Mouse (Mus musculus) myocyte (in vitro differentiated cells): ENCODE data around the gene Spock1. TPM values are rescaled to one million over a fixed set of nuclear protein-coding genes. Genes with fewer than 3 reads are reported as not detected.

Experiments used
- H3K27me3 ChIP-seq: one replicate; pipeline ENCODE4 v1.6.1; 2011; ENCODE audit not compliant: control insufficient read depth, insufficient read depth, insufficient read length
- H3K36me3 ChIP-seq: one replicate; pipeline ENCODE4 v1.6.1; 2011; ENCODE audit not compliant: control insufficient read depth, insufficient read depth
- H3K4me2 ChIP-seq: one replicate; pipeline ENCODE4 v1.6.1; 2011; ENCODE audit warnings: low read depth, control low read depth
- H3K4me3 ChIP-seq: one replicate; pipeline ENCODE4 v1.5.1; 2011; ENCODE audit warnings: mild to moderate bottlenecking, control low read depth, moderate library complexity
- H3K79me2 ChIP-seq: one replicate; pipeline ENCODE4 v1.6.1; 2011; ENCODE audit not compliant: control insufficient read depth, insufficient read depth
- H3ac ChIP-seq: one replicate; pipeline ENCODE4 v1.6.1; 2011; ENCODE audit not compliant: control insufficient read depth, insufficient read length
- CEBPB ChIP-seq: IDR thresholded peaks from 2 replicates; pipeline ENCODE4 v1.6.1; 2011; ENCODE audit warnings: mild to moderate bottlenecking, moderate library complexity; ENCODE audit not compliant: poor library complexity, insufficient read depth, severe bottlenecking
- E2F4 ChIP-seq: IDR thresholded peaks from one replicate; pipeline ENCODE4 v1.6.1; 2011; ENCODE audit warnings: mild to moderate bottlenecking, control low read depth, moderate library complexity; ENCODE audit not compliant: insufficient read depth
- MAX ChIP-seq: IDR thresholded peaks from one replicate; pipeline ENCODE4 v1.6.1; 2011; ENCODE audit warnings: low read depth, mild to moderate bottlenecking, control low read depth
- MYOD1 ChIP-seq, 3 experiments: IDR thresholded peaks; one replicate each; pipeline ENCODE4 v1.6.1; 2011; ENCODE audit warnings: control low read depth in 2 of 3, low read depth in 2 of 3, mild to moderate bottlenecking in 2 of 3, moderate library complexity in 1 of 3; ENCODE audit not compliant: insufficient read length in 2 of 3, control insufficient read depth in 1 of 3
- MYOG ChIP-seq, 3 experiments: IDR thresholded peaks; one replicate each; pipeline ENCODE4 v1.6.1; 2011; ENCODE audit warnings: control low read depth in 2 of 3, low read depth in 2 of 3, mild to moderate bottlenecking in 2 of 3; ENCODE audit not compliant: insufficient read length in 2 of 3, control insufficient read depth in 1 of 3, insufficient read depth in 1 of 3
- POLR2A ChIP-seq: IDR thresholded peaks from one replicate; pipeline ENCODE4 v1.6.1; 2011; ENCODE audit warnings: low read depth, mild to moderate bottlenecking, control low read depth, moderate library complexity; ENCODE audit not compliant: insufficient read length
- POLR2AphosphoS2 ChIP-seq: IDR thresholded peaks from one replicate; pipeline ENCODE4 v1.6.1; 2011; ENCODE audit warnings: low read depth, control low read depth; ENCODE audit not compliant: insufficient read length
- REST ChIP-seq: IDR thresholded peaks from one replicate; pipeline ENCODE4 v1.6.1; 2011; ENCODE audit warnings: mild to moderate bottlenecking, control low read depth, moderate library complexity; ENCODE audit not compliant: insufficient read depth, insufficient read length
- SRF ChIP-seq: IDR thresholded peaks from one replicate; pipeline ENCODE4 v1.6.1; 2011; ENCODE audit warnings: low read depth; ENCODE audit not compliant: control insufficient read depth, insufficient read length
- TCF12 ChIP-seq: IDR thresholded peaks from one replicate; pipeline ENCODE4 v1.6.1; 2011; ENCODE audit warnings: mild to moderate bottlenecking, control low read depth; ENCODE audit not compliant: poor library complexity, insufficient read depth, severe bottlenecking
- TCF3 ChIP-seq: IDR thresholded peaks from one replicate; pipeline ENCODE4 v1.6.1; 2011; ENCODE audit warnings: low read depth, control low read depth; ENCODE audit not compliant: insufficient read length
- USF1 ChIP-seq: IDR thresholded peaks from one replicate; pipeline ENCODE4 v1.6.1; 2011; ENCODE audit warnings: low read depth, mild to moderate bottlenecking, control low read depth, moderate library complexity
- polyA plus RNA-seq: library from polyadenylated mRNA; unstranded; fragments of >200 nt; fragmentation: generic; extraction: Trizol; gene quantifications from one replicate; pipeline ENCODE4 v1.2.1, GENCODE M21; 2012; ENCODE audit warnings: missing spikeins

Gene Spock1
- polyA plus RNA-seq, 1 experiment = 0.19 TPM

- Histone ChIP-seq H3K27me3 (no peaks in the 10 kb centered on the region), H3K4me3 (no peak overlapping the region), H3K79me2 (no peaks in the 10 kb centered on the region), H3K4me2 (no peak overlapping the region), H3ac (no peak overlapping the region), H3K36me3 (no peaks in the 10 kb centered on the region)
- TF ChIP-seq E2F4 (no peak), TCF3 (no peak), MYOG (IDR thresholded peaks at IDR 0.05; ENCODE audit: control insufficient read depth in 1 of 3, insufficient read depth in 1 of 3, insufficient read length in 2 of 3, low read depth in 2 of 3) (no peak), REST (no peak), MAX (no peak), SRF (no peak), POLR2AphosphoS2 (no peak), CEBPB (no peak), POLR2A (no peak), TCF12 (no peak), MYOD1 (IDR thresholded peaks at IDR 0.05; ENCODE audit: control insufficient read depth in 1 of 3, insufficient read length in 2 of 3, low read depth in 2 of 3) (no peak), USF1 (no peak)
These were observed 55.0 kb downstream of the Spock1 start for GRCm38 (mm10) chr13:57853156-57853555.

- H3K4me2 ChIP-seq = no peak overlapping the region
- no peak overlapping the region for H3K4me3 ChIP-seq
- H3K36me3 ChIP-seq = no peaks in the 10 kb centered on the region
- TF ChIP-seq POLR2A = no peak
- no peak for TF ChIP-seq TCF3
- no peak for TF ChIP-seq MYOD1 (IDR thresholded peaks at IDR 0.05; ENCODE audit: control insufficient read depth in 1 of 3, insufficient read length in 2 of 3, low read depth in 2 of 3)
- TF ChIP-seq MYOG (IDR thresholded peaks at IDR 0.05; ENCODE audit: control insufficient read depth in 1 of 3, insufficient read depth in 1 of 3, insufficient read length in 2 of 3, low read depth in 2 of 3) = no peak
- no peak for TF ChIP-seq POLR2AphosphoS2
- no peak for TF ChIP-seq E2F4
- TF ChIP-seq USF1 = no peak
- TF ChIP-seq CEBPB = no peak
- no peak for TF ChIP-seq MAX
- no peak for TF ChIP-seq REST
- no peak for TF ChIP-seq TCF12
- no peak for TF ChIP-seq SRF
- H3K27me3 ChIP-seq = no peaks in the 10 kb centered on the region
- no peak overlapping the region for H3ac ChIP-seq
- no peaks in the 10 kb centered on the region for H3K79me2 ChIP-seq
These were observed 59.2 kb downstream of the Spock1 start for GRCm38 (mm10) chr13:57848931-57849330.

GRCm38 (mm10) chr13:57847101-57847500 is 61.0 kb downstream of the Spock1 start:
- H3K4me3 ChIP-seq = no peak overlapping the region
- no peak overlapping the region for H3K4me2 ChIP-seq
- no peaks in the 10 kb centered on the region for H3K36me3 ChIP-seq
- H3K27me3 ChIP-seq = no peaks in the 10 kb centered on the region
- no peaks in the 10 kb centered on the region for H3K79me2 ChIP-seq
- TF ChIP-seq TCF12 = no peak
- TF ChIP-seq REST = no peak
- no peak for TF ChIP-seq USF1
- H3ac ChIP-seq = no peak overlapping the region

GRCm38 (mm10) chr13:57846468-57846867 is 61.7 kb downstream of the Spock1 start:
- H3ac ChIP-seq = no peak overlapping the region
- no peaks in the 10 kb centered on the region for H3K27me3 ChIP-seq
- H3K4me3 ChIP-seq = no peak overlapping the region
- TF ChIP-seq CEBPB (no peak), E2F4 (no peak), MYOG (IDR thresholded peaks at IDR 0.05; ENCODE audit: control insufficient read depth in 1 of 3, insufficient read depth in 1 of 3, insufficient read length in 2 of 3, low read depth in 2 of 3) (no peak), SRF (no peak), TCF3 (no peak), USF1 (no peak), MAX (no peak), POLR2AphosphoS2 (no peak), MYOD1 (IDR thresholded peaks at IDR 0.05; ENCODE audit: control insufficient read depth in 1 of 3, insufficient read length in 2 of 3, low read depth in 2 of 3) (no peak), REST (no peak), TCF12 (no peak), POLR2A (no peak)
- H3K79me2 ChIP-seq = no peaks in the 10 kb centered on the region
- no peaks in the 10 kb centered on the region for H3K36me3 ChIP-seq
- no peak overlapping the region for H3K4me2 ChIP-seq

GRCm38 (mm10) chr13:57841141-57841848 is 66.8 kb downstream of the Spock1 start:
- Histone ChIP-seq H3K4me2 (no peak overlapping the region), H3K36me3 (no peaks in the 10 kb centered on the region), H3K27me3 (no peaks in the 10 kb centered on the region), H3K79me2 (no peaks in the 10 kb centered on the region), H3K4me3 (no peak overlapping the region), H3ac (no peak overlapping the region)
- TF ChIP-seq TCF3 (no peak), POLR2A (no peak), TCF12 (no peak), MYOD1 (IDR thresholded peaks at IDR 0.05; ENCODE audit: control insufficient read depth in 1 of 3, insufficient read length in 2 of 3, low read depth in 2 of 3) (no peak), E2F4 (no peak), SRF (no peak), MYOG (IDR thresholded peaks at IDR 0.05; ENCODE audit: control insufficient read depth in 1 of 3, insufficient read depth in 1 of 3, insufficient read length in 2 of 3, low read depth in 2 of 3) (no peak), MAX (no peak), REST (no peak), CEBPB (no peak)
